Mouse (Mus musculus) embryonic fibroblast, embryonic 13.5 days (primary cell): ENCODE data around the gene Tnfaip3. TPM values are rescaled to one million over a fixed set of nuclear protein-coding genes. Genes with fewer than 3 reads are reported as not detected.

Source experiments
- H3K27ac ChIP-seq: 2 replicates; pipeline ENCODE4 v1.5.1; 2012; ENCODE audit warnings: low read length, control low read depth, inconsistent platforms; ENCODE audit not compliant: insufficient read depth
- H3K4me1 ChIP-seq: 2 replicates; pipeline ENCODE4 v1.6.1; 2011; ENCODE audit warnings: low read length; ENCODE audit not compliant: control insufficient read depth, insufficient read depth
- H3K4me3 ChIP-seq: 2 replicates; pipeline ENCODE4 v1.5.1; 2011; ENCODE audit warnings: mild to moderate bottlenecking, control low read depth, low read length; ENCODE audit not compliant: insufficient read depth
- CTCF ChIP-seq: IDR thresholded peaks from 2 replicates; pipeline ENCODE4 v1.5.1; 2011; ENCODE audit warnings: mild to moderate bottlenecking, control low read depth, low read length, moderate library complexity, borderline replicate concordance; ENCODE audit not compliant: insufficient read depth
- POLR2A ChIP-seq: IDR thresholded peaks from 2 replicates; pipeline ENCODE4 v1.6.1; 2011; ENCODE audit warnings: low read depth, mild to moderate bottlenecking, control low read depth, low read length, moderate library complexity
- polyA plus RNA-seq: library from polyadenylated mRNA; stranded (reverse); fragments of >200 nt; gene quantifications from 2 replicates; pipeline ENCODE4 v1.2.4, GENCODE M21; 2011; ENCODE audit warnings: low read depth; ENCODE audit not compliant: missing spikeins, insufficient read length

The Tnfaip3 gene
- polyA plus RNA-seq, 1 experiment, result 8.2 TPM

GRCm38 (mm10) chr10:18966893-18967292, 48.6 kb downstream of the Tnfaip3 start:
- H3K4me1 ChIP-seq, result no peaks in the 10 kb centered on the region
- H3K4me3 ChIP-seq, result no peak overlapping the region
- TF ChIP-seq POLR2A (no peak), CTCF (no peak)
- H3K27ac ChIP-seq, result no peak overlapping the region

- TF ChIP-seq CTCF (no peak), POLR2A (no peak)
- Histone ChIP-seq H3K4me3 (no peak overlapping the region), H3K27ac (no peak overlapping the region), H3K4me1 (no peaks in the 10 kb centered on the region)
These were observed 49.9 kb downstream of the Tnfaip3 start for GRCm38 (mm10) chr10:18965601-18966000.

- Histone ChIP-seq H3K27ac (no peak overlapping the region), H3K4me1 (no peaks in the 10 kb centered on the region), H3K4me3 (no peak overlapping the region)
- TF ChIP-seq CTCF, result no peak
- no peak for TF ChIP-seq POLR2A
These were observed 50.6 kb downstream of the Tnfaip3 start for GRCm38 (mm10) chr10:18964856-18965255.

DNA sequence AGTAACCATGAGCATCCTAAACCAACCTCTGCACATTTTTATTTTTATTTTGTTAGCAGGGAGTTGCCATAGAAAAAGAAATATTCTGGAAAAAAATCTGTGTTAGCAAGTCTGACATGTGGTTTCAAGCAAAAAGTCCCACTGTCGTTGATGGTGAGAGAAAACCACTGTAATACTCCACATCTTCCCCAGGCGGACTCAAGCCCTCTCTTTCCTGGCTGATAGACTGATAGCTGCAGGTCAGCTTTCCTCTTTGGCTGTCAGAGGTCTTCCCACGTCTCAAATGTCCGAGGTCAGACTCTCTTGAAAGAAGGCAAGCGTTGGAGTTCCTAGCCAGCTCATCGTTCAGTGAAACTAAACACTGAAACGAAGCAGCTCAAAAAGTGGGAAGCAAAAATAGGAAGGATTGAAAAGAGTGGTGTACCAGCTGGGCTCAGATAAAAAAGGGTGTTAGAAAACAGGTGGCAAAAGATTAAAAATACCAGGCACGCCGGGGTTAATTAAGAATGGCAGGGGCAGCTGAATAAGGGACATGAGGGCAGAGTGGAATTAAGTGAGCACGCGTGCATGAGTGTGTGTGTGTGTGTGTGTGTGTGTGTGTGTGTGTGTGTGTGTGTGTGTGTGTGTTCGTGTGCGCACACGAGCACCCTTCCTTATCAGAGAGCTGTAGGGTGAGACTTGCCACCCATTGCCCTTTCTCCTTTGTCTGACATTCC, 55.5 kb downstream of the Tnfaip3 start:
- Histone ChIP-seq H3K4me1 (no peaks in the 10 kb centered on the region), H3K27ac (no peak overlapping the region), H3K4me3 (no peak overlapping the region)
- TF ChIP-seq CTCF (no peak), POLR2A (no peak)

DNA sequence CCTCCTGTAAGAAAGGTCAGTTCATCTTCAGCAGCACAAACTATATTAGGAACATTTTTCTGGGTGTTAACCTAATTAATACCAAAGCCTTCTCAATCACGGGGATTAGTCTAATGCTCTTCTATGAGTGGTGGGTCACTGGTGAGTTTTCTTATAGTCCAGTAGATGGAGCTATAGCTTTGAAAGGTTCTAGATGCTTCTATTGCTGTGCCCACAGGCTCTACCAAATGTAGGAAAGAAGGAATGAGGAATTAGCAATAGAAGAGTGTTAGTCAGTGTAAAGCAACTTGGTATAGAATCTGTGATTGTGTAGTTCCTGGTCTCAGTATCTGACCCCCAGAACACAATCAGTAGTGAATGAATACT, 61.8 kb downstream of the Tnfaip3 start:
- TF ChIP-seq CTCF, result no peak
- no peak for TF ChIP-seq POLR2A
- no peak overlapping the region for H3K27ac ChIP-seq

GRCm38 (mm10) chr10:18953011-18953705, 62.3 kb downstream of the Tnfaip3 start:
- H3K27ac ChIP-seq, result no peak overlapping the region
- TF ChIP-seq CTCF (no peak), POLR2A (no peak)
- no peak overlapping the region for H3K4me3 ChIP-seq
- H3K4me1 ChIP-seq, result no peaks in the 10 kb centered on the region

More for the DNA sequence above, 61.8 kb downstream of the Tnfaip3 start:
- no peaks in the 10 kb centered on the region for H3K4me1 ChIP-seq
- H3K4me3 ChIP-seq, result no peak overlapping the region

Other genes with a start within 250 kb of the Tnfaip3 start
- gene Gm4922, start 228.9 kb downstream of the Tnfaip3 start, polyA plus RNA-seq, result not detected in 2 replicates
- gene Perp, start 170.6 kb downstream of the Tnfaip3 start, polyA plus RNA-seq, result 10.8 and 26.4 TPM in 2 replicates